Mouse (Mus musculus) heart, postnatal 4 days (tissue): ENCODE measurements around the gene Bhlha15. TPM values are rescaled to one million over a fixed set of nuclear protein-coding genes. Genes with fewer than 3 reads are reported as not detected.

Experiments used
- DNase-seq: peaks from one replicate; pipeline ENCODE4 v3.0.0; 2021
- total RNA-seq, 2 experiments: library from RNA; stranded (reverse); gene quantifications; 2 replicates each; pipeline ENCODE4 v1.2.3; 2021

Bhlha15 gene
- total RNA-seq, 2 experiments from 2014 or later = 0.07 TPM

DNA sequence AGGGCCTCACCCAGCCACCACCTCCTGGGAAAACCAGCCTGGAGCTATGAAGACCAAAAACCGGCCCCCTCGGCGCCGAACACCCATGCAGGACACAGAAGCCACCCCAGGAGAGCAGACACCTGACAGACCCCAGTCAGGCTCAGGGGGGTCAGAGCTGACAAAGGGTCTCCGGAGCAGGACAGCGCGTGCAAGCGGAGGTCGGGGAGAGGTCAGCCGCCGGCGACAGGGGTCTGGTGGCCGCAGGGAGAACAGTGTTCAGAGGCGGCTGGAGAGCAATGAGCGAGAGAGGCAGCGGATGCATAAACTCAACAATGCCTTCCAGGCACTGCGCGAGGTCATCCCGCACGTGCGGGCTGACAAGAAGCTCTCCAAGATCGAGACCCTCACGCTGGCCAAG, 940 bp downstream of the Bhlha15 start:
- no peak for DNase-seq

DNA sequence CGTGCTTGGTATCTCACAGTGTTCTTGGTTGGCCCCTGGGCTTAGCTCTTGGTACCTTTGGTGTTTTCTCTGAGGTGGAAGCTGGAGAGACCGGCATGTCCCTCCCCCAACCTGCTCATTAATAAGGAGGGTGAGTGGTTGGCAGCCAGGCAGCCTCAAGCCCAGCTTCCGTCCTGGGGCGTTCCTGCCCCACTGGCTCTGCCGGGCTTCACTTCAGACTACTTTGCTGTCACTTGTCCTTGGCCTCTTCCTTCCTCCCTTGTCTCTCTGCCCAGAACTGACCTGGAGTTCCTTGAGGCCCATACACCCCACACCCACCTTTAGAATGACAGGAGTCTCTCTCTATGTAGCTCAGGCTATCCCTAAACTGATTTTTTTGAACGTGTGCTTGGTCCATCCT, 2.6 kb downstream of the Bhlha15 start:
- no peak for DNase-seq

DNA sequence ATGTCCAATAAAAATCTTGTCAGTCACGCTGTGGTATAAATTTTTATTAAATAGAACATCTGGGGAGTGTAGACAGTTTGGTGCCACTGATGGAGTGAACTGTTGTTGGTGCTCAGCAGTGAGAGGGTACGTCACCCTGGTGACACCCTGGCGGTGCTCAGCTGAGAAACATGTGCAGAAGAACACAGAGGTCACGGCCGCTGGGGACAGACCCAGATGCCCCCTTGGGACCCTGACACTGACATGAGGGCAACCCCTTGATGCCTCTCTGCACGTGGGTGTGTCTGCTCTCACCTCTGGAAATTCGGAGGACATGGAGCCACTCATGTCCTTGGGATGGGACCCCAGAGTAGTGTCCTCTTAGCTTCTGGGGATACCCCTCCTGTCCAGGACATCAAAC, 4.3 kb downstream of the Bhlha15 start:
- no peak for DNase-seq

DNA sequence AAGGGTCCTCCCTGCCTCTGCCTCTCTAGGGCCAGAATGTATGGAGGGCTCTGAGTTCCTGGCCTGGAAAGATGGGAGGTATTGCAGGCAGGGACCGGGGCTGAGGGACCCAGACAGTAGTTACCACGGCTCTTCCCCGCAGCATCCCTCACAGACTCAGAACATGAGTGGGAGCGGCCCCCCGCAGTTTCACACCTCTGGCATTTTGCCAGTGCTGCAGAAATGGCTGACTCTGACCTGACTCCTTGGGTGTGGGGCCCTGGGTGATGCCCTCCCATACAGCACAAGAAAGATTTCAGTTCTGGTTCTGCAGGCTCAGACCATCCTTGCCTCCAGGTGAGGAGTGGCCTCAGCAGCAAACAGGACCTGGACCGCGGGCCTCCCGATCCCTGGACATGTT, 5.5 kb downstream of the Bhlha15 start:
- DNase-seq = no peak

DNA sequence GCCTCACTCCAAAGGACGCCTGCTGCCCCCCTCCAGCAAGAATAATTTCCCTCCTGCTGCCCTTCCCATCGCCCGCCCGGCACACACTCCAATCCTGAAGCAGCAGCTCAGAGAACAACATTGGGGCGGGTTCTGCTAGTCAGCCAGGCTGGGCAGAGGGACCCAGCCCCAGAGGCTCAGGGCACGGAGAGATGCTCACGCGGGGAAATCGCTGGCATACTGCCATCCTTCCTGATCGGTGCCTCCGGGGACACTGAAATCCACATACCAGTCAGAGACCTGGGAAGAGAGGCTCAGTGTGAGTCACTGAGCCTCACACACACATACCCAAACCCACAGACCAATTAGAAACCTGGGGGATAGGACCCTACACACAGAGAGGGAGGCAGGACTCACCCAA, 10.5 kb downstream of the Bhlha15 start:
- no peak for DNase-seq

DNA sequence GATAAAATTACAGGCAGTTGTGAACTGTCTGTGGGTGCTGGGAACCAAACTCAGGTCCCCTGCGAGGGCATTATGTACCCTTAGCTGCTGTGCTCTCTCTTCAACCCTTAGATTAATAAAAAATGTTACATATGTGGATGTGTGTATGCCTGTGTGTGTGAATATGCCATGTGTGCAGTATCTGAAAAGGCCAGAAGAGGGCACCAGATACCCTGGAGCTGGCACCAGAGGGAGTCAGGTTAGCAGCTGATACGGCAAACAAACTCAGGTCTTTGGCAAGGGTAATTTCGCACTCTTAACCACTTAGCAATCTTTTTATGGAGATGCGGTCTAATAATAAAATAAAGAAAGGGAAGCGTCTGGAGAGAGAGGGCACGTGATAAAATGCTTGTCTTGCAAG, 12.3 kb downstream of the Bhlha15 start:
- no peak for DNase-seq

DNA sequence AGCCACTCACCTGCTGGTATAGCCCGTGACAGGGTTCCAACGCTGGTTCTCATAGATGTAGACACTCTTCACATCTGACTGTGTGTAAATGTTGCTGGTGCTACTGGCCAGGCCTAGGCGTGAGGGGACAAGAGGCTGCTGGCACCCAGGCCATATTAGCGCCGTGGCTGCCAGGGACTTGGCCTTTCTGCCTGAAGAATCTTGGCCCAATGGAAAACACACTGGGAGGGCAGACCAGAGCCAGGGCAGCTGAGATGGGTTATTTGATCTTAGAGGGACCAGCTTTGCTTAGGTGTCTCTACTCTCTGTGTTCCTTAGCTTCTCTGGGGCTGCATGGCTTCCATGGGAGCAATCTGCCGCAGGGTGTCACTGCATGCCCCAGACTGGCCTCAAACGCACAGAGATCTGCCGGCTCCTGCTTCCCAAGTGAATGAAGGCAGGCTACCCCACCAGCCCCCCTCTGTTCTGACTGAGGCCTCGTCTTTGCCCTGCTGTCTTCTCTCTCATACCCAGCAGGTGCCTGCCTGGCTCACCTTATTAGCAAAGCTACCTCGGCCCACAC, 13.4 kb downstream of the Bhlha15 start:
- no peak for DNase-seq

DNA sequence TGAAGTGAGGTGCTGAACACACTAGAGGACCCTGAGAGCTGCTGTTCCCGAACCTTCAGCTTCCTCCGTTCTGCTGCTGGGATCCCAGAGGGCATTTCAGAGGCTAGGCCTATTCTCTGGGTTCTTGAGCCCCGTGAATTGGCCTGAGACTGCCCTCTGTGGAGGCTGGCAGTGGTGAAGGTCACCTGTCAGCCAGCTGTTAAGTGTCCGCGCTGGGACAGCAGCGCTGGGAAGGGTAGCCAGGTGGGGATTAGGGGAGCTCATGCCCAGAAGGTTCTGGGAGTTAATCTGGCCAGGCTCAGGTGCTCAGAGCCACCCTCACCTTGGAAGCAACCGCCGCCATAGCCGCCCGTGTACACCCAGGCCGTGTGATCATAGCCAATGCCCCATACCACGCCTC, 14.2 kb downstream of the Bhlha15 start:
- DNase-seq = no peak

DNA sequence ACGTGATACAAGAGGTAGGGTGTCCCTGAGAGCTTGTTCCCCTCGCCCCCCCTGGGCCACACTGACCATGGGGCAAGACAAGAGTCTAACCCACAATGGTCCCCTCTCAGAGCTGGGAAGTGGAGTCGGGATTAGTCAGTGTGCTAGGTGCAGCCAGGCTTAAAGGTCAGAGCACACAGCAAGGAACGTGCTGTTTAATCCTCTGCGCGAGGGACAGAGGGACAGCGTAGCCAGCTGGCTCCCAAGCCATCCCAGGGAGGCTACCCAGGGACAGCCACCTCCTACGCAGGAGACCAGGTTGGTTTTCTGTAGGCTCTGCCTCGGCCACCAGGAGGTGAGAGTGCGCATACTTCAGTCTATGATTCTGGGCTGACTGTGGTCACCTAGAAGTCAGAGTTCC, 14.8 kb downstream of the Bhlha15 start:
- DNase-seq = no peak

DNA sequence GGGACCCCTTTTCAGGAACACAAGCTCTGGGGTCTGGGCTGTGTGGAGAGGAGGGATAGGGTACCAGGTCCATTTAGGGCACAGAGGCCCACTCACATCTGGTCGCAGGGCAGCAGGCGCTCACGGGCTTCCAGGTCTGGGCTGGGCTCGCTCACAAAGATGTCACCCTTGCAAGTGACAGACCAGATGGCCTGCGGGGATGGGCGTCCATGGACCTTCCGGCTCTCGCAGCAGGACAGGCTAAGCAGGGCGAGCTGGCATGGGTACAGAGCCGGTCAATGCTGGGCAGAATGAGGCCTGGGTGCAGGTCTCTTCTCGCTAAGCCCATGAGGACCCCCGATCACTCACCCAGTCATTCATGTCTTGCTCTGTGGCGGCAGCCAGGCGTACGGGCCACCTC, 16.0 kb downstream of the Bhlha15 start:
- DNase-seq = no peak

DNA sequence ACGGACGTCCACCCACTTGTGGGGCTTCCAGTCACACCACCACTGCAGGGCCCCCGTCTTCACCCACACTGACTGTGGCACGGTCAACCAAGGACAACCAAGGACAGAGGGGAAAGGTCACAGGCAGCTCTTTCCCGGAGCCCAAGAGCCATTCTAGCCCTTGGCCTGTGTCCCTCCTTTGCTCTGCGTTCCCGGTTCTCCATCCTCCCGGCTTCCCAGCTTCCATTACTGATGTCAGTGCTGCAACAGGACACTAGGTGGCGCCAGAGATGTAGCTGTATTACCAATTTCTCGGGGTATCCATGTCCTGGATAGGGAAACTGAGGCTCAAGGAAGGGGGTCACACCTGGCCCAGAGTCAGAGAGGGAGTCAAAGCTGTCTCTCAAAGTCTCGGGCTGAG, 17.4 kb downstream of the Bhlha15 start:
- peak; percentile 60 for DNase-seq

DNA sequence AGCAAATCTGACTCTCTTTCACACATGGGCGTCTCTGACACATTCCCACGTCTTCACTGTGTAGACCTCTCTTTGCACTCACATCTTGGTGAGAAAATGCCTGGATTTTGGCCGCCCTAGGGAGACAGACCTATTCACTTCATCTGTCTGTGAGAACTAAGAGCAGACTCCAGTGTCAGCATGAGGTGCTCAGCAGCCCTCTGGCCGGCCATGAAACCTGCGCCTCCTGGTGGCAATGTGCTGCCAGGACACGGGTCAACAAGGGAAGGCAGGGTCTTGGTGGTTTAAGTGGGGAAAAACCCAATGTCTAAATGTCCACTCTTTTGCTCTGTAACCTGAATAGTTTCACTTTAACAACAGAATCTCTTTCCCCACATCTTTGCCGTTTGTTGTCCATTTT, 24.4 kb downstream of the Bhlha15 start:
- peak; percentile 80 for DNase-seq

DNA sequence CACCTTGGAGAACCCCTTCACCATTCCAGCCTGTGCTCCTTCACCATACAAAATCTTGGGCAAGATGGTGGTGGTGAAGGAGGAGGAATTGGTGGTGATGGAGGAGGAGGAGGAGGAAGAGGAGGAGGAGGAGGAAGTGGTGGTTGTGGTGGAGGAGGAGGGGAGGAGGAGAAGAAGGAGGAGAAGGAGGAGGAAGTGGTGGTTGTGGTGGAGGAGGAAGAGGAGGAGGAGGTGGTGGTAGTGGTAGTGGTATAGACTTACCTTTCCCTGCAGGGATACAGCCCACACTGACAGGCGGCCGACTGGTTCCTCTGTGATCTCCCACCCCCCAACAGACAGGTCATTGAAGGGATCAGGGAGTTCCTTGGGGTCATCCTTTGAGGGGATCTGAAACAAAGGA, 25.9 kb downstream of the Bhlha15 start:
- no peak for DNase-seq

DNA sequence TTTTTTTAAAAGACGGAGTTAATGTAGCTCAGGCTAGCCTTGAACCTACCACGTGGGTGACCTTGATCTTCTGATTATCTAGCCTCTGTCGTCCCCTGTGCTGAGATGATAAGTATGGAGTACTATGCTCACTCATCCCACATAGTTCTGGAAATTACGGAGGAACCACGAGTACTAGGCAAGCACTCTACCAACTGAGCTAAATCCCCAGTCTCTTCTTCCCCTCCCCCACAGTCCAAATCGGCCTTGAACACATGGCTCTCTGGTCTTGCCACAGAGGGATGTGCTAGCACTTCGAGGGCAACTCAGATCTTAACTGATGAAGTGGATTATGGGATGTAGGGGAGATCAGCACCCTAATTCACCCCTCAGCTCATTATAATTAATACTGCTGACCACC, 28.0 kb downstream of the Bhlha15 start:
- DNase-seq = no peak

DNA sequence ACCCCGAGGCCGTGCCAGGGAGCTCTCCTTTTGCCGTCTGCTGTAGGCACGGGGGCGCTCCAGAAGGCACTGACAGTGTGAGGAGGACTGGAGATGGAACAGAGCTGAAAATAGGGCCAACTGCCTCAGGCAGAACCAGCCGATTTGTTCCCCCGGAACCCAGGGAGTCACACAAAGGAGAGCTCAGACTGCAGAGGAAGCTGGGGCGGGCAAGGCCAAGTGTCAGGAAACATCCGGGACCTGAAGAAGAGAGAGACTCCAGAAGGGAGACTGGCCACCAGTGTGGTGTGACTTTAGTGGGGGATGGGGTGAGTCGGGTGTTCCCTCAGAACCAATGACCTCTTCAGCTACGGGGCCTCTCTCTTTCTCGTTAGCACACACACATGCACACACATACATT, 29.2 kb downstream of the Bhlha15 start:
- DNase-seq = peak; percentile 21

DNA sequence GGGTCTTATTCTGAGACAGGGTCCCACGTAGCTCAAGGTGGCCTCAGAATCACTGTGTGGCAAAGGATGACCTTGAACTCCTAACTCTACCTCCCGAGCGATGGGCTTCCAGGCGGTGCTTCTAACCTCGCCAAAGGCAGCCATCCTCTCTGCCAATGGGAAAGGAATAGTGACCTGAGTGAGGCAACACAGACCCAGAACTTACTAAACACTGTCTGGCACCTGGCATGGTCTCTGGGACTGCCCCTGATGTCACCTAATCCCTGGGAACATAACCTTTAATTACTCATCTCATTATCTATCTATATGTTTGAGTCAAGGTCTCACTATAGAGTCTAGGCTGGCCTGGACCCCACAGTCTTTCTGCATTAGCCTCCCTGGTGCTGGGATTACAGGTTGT, 29.9 kb downstream of the Bhlha15 start:
- no peak for DNase-seq

DNA sequence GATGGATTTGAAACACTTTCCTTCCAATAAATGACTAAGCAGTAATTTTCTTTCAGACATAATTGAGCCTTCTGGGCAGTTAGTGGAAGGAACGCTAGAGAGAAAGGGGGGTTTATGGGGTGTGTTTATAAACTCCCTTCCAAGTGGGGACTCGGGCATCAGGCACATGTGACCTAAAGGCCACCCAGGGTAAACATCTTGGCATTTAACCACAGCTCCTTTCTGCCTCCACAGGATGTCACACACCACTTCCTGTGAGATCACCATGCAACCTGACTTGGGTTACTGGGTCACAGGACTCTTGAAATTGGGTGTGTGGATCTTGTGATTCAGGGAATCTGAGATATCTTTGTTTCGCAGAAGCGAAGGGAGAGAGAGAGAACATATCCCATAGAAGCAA, 31.2 kb downstream of the Bhlha15 start:
- no peak for DNase-seq

DNA sequence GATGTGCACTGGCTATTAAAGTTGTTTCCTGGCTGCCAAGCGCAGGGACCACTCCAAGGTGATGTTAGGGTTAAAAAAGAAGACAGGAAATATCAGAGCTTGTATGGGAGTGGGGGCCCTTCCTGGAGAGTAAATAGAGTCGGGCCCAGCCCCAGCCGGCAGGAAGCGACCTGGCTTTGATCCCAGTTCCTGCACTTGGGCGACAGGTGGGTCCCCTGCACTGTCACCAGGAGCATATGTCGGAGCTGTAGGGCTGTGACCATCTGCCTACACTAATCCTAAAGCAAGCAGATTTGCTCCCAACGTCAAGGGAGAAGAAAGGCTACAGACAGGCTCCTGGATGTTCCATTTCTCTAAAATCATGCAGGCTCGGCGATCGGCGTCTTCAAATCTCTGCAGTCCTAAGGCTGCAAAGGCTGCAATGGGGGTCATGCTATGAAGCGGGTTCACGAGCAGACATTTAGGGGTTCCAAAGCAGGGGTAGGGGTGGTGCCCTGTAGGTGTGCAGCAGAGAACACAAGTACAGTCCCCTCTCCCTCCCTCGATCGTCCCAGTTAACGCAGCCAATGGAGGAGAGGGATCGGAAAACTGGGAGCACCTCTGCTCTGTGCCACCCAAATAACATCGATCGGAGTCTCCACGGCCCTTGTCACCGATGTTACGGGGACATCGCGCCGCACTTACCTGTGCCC, 32.9 kb downstream of the Bhlha15 start:
- DNase-seq = peak; percentile 65

DNA sequence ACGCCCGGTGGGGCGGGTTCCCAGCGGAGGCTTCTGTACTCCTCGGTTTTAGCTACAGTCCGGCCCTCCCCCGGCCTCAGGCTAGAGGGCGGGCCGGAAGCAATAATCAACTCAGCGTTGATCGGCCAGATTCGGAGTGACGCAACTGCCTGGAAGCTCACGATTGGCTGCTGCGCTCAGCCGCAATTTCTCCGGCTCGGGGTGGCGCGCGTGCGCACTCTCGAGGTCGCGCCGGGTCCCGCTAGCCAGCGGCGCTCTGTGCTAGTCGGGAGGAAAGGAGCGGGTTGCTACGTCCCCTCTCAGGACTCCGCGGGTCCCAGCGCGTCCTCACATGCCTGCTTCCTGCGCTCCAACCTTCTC, 33.4 kb downstream of the Bhlha15 start, which contains the start of gene Tecpr1:
Gene Tecpr1, minus strand, starts transcription at position 113 of the 360 bp plus-strand sequence.
- DNase-seq = peak; percentile 95

DNA sequence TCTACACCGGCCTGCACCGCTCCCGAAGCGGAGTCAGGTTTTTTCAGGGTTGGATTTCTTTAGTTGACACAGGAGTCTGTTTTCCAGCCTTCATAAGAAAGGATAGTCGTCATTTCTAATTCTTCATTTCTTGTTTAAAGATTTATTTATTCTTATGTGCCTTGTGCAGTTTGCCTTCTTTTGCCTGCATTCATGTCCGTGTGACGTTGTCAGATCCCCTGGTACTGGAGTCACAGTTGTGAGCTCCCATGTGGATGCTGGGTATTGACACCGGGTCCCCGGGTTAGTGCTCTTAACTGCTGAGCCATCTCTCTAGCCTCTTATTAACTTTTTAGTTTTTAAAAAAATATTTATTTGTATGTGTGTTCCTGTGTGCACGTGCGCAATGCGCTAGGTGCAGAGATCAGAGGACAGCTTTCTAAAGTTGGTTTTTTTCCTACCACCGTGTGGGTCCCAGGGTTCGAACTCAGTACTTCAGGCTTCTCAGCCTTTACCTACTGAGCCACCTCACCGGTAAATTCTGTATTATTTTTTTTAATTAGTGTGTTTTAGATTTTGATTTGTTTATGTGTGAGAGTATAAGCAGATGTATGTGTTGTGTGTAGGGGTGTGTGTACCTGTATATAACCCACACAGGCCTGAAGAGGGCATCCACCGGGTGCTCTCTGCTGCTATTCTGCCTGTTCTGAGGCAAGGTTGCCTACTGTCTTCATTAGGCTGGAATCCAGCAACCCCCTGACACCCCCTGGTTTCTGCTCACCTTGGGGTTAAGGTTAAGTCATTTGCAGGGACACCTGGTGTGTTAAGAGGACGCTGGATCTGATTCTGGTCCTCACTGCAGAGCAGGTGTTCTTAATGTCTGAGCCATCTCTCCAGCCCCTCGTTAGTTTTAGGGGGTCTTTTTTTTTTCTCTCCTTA, 34.1 kb downstream of the Bhlha15 start:
- DNase-seq = no peak

DNA sequence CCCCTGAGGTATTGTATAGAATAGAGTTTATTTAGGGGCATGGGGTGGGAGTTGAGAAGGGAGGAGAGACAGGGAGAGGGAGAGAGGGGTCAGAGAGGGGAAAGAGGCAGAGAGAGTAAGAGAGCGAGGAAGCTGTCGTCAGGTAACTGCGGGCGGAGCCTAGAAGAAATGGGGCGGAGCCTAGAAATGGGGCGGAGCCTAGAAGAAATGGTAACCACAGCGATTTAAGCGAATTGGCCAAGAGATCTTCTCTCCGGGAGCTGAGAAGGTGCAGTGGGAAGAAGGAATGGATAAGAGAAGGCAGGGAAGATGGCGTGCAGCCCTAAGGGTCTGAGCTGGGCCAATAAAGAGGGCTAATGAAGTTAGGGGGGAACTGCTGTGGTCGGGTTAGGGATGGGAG, 36.1 kb downstream of the Bhlha15 start:
- DNase-seq = no peak

DNA sequence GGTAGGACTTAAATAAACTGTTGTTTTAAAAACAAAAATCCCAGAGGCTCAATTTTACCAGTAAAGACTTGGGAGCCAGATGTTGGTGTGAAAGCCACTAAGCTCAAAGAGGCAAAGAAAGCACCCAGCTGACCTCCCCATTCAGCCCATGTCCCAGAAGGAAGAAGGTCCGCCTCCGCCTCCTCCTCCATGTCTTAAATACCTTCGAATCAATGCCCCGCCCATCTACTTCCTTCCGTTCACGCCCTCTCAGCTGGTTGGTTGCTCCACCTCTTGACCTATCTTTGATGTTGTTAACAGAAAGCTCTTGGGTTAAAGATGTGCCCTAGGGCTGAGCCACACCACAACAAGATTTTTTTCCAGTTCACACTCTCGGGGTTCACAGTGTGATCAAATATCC, 40.1 kb downstream of the Bhlha15 start:
- no peak for DNase-seq

DNA sequence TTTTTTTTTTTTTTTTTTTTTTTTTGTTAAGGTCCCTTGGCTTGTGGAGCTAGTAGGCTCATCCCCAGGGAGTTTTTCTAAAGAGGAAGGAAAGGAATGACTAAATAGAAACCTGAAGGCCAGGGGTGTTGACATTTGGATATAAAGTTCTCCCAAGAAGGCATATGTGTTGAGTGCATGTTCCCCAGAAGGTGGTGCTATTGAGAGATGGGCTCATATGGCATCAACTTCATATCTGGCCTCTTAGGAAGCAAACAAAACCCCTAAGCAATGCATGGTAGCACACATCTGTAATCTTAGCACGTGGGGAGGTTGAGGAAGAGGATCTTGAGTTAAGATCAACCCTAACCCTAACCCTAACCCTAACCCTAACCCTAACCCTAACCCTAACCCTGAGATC, 41.3 kb downstream of the Bhlha15 start:
- no peak for DNase-seq

DNA sequence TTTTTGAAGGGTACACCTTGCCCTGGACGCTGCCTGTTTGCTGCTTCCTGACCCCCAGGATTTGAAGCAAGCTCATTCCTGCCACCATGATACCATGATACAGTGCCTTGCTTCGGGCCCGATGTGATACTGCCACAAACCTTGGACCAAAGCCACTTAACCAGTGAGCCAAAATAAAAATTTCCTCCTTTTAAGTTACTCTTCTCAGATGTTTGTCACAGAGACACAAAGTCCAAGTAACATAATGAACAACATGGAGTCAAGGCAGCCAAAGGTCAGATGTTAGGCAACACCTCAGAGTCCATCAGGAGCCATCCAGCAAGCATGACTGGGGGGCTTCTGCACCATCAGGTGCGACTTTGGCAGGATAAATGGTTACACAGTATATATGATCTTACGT, 42.4 kb downstream of the Bhlha15 start:
- no peak for DNase-seq
